Mouse (Mus musculus) bone marrow, adult 2 months (tissue): Measurements from ENCODE around the gene Chst8.

Source experiments
- CTCF ChIP-seq: fragments of 200-500 bp; IDR thresholded peaks from 2 replicates; pipeline ENCODE4 v1.5.1; 2011; ENCODE audit warnings: low read length, control low read depth; ENCODE audit not compliant: control insufficient read depth, insufficient read depth
- POLR2A ChIP-seq: fragments of 200-500 bp; IDR thresholded peaks from 2 replicates; pipeline ENCODE4 v1.6.1; 2011; ENCODE audit warnings: low read depth, mild to moderate bottlenecking, control low read depth, low read length, borderline replicate concordance; ENCODE audit not compliant: control insufficient read depth

DNA sequence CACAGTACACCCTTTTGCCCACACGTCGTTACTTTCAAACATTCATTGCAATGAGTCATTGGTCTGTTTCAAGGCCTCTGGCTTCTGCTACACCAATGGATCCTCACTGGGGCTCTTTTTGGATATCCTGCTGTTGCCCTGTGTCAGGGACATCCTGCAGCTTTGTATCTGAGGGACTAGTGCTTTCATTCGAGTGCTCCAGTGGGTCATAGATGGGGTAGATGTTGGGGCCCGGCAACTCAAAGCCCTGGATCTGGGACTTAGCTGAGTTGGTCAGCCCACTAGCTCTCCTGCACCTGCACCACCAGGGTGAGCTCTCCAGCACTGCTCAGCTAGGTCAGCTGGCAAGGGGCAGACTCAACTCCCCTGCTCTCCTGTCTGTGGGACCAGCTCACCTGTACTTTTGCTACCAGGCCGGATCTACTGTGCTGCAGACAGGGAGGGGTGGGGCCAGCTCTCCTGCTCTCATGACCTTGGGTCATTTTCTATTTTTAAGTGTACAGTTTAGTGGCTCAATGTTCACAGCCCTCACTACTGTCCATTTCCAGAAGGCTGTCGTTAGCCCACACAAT is 42.4 kb upstream of the Chst8 start:
- TF ChIP-seq CTCF (no peak), POLR2A (no peak)
